Mouse (Mus musculus): ENCODE data around the gene Phf3.
"Not testable (repeated sequence)": the region's sequence is repeated elsewhere in the genome, so short reads cannot be mapped to it uniquely, and the experiment has no call there.

Gene Phf3

GRCm38 (mm10) chr1:30873541-30874260, at the start of gene Phf3:
Gene Phf3 (minus strand): TSS chr1:30873921.
- peak; percentile 84 to 89 for DNase-seq (ENCODE audit: low spot score in 2 of 2)

GRCm38 (mm10) chr1:30922237-30922636, 48.5 kb upstream of the Phf3 start:
- DNase-seq (ENCODE audit: low spot score in 2 of 2) = no peak

GRCm38 (mm10) chr1:30921252-30921651, 47.5 kb upstream of the Phf3 start:
- DNase-seq (ENCODE audit: low spot score in 2 of 2) = no peak

DNA sequence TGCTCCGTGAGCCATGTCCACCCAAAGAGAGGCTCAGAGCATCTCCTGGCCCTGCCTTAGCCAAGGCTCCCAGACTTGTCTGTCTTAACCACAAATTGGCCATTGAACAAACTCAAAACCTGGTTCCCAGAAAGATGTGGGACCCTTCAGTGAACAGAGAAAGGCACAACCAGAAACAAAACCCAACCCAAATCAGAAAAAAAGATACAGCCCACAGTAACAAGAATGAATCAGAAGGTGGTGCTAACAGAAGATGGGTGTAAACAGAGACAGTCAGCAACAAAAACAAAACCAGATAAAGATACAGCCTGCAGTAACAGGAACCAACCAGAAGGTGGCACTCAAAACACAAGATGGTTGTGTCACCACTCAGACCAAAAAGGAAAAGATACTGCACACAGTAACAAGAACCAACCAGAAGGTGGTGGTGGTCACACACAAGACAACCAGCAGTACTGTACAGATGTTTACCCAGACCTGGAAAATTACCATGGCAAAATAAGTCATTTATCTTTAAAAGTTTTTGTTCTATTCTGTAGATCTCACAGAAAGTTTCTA, 47.0 kb upstream of the Phf3 start:
- no peak for DNase-seq (ENCODE audit: low spot score in 2 of 2)

- DNase-seq (ENCODE audit: low spot score in 2 of 2) = no peak
Observed at GRCm38 (mm10) chr1:30910172-30910571, 36.5 kb upstream of the Phf3 start.

DNA sequence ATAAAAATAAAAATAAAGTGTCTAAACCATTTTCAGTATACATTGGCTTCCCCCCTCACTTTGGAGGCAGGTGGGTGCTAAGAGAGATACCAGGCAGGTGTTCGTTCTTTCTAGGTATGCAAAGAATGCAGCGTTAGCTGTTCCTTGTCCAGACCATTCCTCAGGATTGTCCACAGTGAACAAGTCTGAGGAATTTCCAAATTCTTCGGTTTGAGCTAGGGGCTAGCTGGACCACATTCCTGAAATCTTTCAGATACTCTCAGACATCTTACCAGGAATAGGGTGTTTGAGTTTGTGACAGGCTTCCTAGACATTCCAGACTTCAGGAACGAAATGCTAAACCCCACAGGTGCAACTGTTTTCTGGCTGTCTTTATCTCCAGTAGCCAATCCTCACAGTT, 35.1 kb upstream of the Phf3 start:
- DNase-seq (ENCODE audit: low spot score in 2 of 2) = no peak

DNA sequence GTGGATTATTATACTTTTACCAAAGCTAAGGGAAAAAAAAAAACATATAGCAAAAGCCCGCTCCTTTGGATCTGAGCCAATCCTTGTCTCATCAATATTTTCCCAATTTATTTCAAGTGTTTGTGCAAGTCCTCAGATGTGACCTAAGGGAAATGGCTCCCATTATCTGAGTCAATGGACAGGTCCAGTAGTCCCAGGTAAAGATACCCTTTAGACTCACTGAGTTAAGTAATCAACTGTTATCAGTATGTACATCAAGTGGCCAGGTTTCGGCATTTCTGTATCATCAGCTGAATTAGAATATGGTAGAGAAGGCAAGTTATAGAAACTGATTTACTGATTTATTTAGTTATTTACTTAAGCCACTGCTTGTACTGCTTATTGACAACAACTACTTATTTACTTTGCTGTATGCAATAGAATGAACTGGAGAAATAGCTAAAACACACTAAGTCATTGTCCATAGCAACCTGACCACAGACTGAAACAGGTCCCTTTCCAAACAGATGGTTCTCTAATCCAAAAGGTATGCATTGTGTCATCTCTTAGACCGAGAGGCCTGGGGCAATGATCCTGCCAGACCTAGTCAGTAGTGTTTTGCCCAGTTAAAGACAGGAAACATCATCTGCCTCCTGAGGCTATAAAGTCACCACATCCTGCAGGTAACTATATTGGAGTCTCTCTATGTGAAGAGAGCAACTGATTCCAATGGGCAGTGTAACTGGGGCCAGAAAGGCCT, 29.9 kb upstream of the Phf3 start:
- no peak for DNase-seq (ENCODE audit: low spot score in 2 of 2)

DNA sequence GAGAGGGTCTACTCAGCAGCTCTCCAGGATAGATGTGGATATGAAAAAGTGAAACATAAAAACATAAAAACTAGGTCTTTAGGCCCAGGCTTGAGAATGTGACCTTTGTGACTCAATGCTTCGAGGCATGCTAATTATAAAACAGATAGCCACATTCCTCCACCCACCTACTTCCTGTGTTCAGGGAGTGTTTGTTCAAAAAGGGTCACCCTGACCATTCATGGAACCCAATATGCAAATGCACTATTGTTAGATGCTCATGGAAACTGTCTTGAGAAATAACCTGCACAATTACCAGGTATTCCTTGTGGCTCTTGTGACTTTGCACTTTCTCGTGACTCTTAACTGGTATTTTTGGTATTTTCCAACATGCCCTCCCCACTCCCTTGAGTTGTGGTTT, 25.0 kb upstream of the Phf3 start:
- DNase-seq (ENCODE audit: low spot score in 2 of 2) = no peak

DNA sequence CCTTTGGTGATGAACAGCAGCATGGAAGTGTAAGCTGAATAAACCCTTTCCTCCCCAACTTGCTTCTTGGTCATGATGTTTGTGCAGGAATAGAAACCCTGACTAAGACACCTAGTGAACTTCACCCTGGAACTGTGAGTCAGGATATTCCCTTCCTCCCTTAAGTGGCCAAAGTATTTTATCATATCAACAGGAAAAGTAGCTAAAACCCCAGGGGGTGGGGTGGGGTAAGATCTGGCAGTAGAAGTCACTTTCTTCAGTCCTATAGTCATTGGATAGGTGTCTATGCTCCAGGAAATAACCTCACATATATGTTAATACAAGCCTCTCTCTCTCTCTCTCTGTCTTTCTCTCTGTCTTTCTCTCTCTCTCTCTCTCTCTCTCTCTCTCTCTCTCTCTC, 21.6 kb upstream of the Phf3 start:
- not testable (repeated sequence) for DNase-seq (ENCODE audit: low spot score in 2 of 2)

- not testable (repeated sequence) for DNase-seq (ENCODE audit: low spot score in 2 of 2)
Observed at GRCm38 (mm10) chr1:30883806-30884205, 10.1 kb upstream of the Phf3 start.

GRCm38 (mm10) chr1:30875746-30876145, 2.0 kb upstream of the Phf3 start:
- DNase-seq (ENCODE audit: low spot score in 2 of 2) = no peak

GRCm38 (mm10) chr1:30874261-30875131, 775 bp upstream of the Phf3 start:
- DNase-seq (ENCODE audit: low spot score in 2 of 2) = no peak

- DNase-seq (ENCODE audit: low spot score in 2 of 2) = peak; percentile 38 to 60
Observed at GRCm38 (mm10) chr1:30872836-30873540, 733 bp downstream of the Phf3 start.

- no peak for DNase-seq (ENCODE audit: low spot score in 2 of 2)
Observed at GRCm38 (mm10) chr1:30867786-30868185, 5.9 kb downstream of the Phf3 start.

DNA sequence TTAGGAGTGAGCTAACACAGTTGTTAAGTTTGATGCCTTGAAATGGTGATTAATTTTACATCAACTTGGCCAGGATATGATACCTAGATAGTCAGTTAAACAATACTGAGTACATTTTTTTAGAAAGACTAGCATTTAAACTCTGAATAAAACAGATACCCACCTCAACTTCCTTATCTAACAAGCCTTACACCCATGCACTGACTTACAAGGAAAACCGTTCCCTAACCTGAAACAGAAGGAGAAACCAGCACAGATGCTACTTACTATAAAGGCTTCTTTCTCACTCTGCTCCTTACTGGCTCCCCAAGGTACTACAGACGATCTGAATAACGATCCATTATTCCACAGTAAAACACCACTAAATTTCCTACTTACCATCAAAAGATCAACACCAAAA, 21.2 kb downstream of the Phf3 start:
- DNase-seq (ENCODE audit: low spot score in 2 of 2) = no peak

DNA sequence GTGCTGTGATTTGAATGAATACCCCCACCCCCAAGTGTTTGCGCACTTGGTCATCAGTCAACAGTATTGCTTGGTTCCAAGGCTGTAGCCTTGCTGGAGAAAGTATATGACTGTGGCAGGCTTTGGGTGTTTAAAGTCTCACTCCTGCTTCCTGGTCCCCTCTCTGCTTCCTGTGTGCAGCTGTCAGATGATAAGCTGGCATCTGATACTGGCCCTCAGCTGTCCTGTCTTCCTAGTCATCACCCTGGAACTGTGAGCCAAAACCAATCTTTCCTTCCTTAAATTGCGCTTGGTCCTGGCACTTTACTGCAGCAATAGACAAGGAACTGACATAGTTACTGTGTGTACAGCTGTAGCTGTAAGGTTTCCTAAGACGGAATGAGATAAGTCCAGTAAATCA, 21.8 kb downstream of the Phf3 start:
- DNase-seq (ENCODE audit: low spot score in 2 of 2) = no peak

DNA sequence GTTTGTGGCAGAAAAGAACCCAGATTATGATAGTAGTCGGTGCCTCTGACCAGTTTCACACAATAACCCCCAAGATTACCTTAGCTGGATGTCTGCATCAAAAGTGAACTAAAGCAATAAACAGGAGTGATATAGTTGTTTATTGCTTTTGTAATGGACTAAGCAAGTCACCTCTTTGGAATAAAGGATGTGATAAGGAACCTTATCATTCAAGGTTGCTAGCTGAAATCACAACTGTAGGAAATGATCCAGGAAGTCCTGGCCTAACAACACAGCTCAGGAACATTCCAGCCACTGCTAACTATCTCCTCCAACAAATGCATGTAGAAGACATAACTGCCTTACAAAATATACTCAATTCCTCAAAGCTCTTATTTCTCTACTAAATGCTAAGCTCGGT, 22.8 kb downstream of the Phf3 start:
- DNase-seq (ENCODE audit: low spot score in 2 of 2) = no peak

- DNase-seq (ENCODE audit: low spot score in 2 of 2) = no peak
Observed at GRCm38 (mm10) chr1:30849955-30850354, 23.8 kb downstream of the Phf3 start.

GRCm38 (mm10) chr1:30847706-30848105, 26.0 kb downstream of the Phf3 start:
- DNase-seq (ENCODE audit: low spot score in 2 of 2) = no peak

- DNase-seq (ENCODE audit: low spot score in 2 of 2) = no peak
Observed at GRCm38 (mm10) chr1:30839662-30840061, 34.1 kb downstream of the Phf3 start.

DNA sequence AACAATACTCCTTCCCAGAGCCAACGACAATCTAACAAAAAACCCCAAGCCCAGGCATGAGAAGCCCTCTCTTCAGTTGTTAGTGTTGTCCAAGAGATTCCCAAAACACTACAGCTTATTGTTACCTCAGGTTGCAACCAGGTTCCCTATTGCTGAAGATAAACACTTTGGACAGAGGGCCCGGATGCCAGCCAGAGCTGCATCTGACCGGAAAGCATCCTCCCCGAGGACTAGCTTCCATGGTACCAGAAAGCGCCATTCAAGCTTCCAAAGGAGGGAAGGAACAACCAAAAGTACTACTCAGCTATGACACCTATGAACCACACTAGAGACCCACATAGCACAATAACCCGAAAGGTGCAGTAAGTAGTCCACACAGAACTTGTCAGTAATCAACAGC, 38.2 kb downstream of the Phf3 start:
- no peak for DNase-seq (ENCODE audit: low spot score in 2 of 2)

All from frontal cortex, postnatal 10 days (tissue).